In genomic region chr10:96454857-96455256, GRCm38 (mm10) we compare ENCODE assay signal across 28 mouse cellular contexts.
A peak's percentile ranks its signal among the peaks of the same experiment; 100 is the strongest.
DNase-seq lines count a peak whose midpoint lies in the region; ATAC-seq and TF ChIP-seq lines count a peak whose summit lies in the region.
"Had no signal": no experiment of that assay in that cellular context is flagged by ENCODE, and none has a peak within 500 bp of the region (broad histone marks: within the 10 kb centered on the region; RNA-seq: fewer than 3 reads in every experiment).

No protein-coding gene starts in this region.

- ATAC-seq in hindbrain, postnatal 0 days, result no peak
- ATAC-seq in hindbrain, embryonic 12.5 days (ENCODE audit: low FRiP score), result no peak
- ATAC-seq in limb, embryonic 13.5 days (ENCODE audit: low FRiP score, low read depth), result peak; percentile 51; the same call in 1 of the 2 replicates
- ATAC-seq: activated CD4-positive, CD25-positive, alpha-beta regulatory T cell, adult 4 months; CD4-positive, CD25-positive, alpha-beta regulatory T cell, adult 4 months; forebrain, embryonic 14.5 days; forebrain, embryonic 16.5 days; Patski had no signal

- H3K9me3 ChIP-seq in hindbrain, postnatal 0 days (ENCODE audit: low read length), result no peaks in the 10 kb centered on the region
- peaks cover 6% of the 10 kb centered on the region; the same call in 1 of the 2 replicates for H3K9me3 ChIP-seq in hindbrain, embryonic 12.5 days (replicated peaks)
- H3K9me3 ChIP-seq in limb, embryonic 13.5 days, result 0 out of 2 replicates have a peak, but pooled peaks cover 6% of the 10 kb centered on the region
- no peaks in the 10 kb centered on the region for H3K9me3 ChIP-seq in limb, embryonic 10.5 days (replicated peaks)
- H3K9me3 ChIP-seq: embryonic facial prominence, embryonic 15.5 days had no signal

- H3K4me1 ChIP-seq in hindbrain, postnatal 0 days (ENCODE audit: insufficient read depth, low read length), result no peaks in the 10 kb centered on the region
- H3K4me1 ChIP-seq in hindbrain, embryonic 12.5 days, result no peaks in the 10 kb centered on the region
- H3K4me1 ChIP-seq in limb, embryonic 13.5 days, result 0 out of 2 replicates have a peak, but pooled peaks cover 2% of the 10 kb centered on the region
- H3K4me1 ChIP-seq in limb, embryonic 10.5 days, result 0 out of 2 replicates have a peak, but pooled peaks cover 4% of the 10 kb centered on the region
- H3K4me1 ChIP-seq: forebrain, embryonic 12.5 days had no signal

- H3K27me3 ChIP-seq in hindbrain, postnatal 0 days (ENCODE audit: insufficient read depth, low read length), result no peaks in the 10 kb centered on the region
- no peaks in the 10 kb centered on the region for H3K27me3 ChIP-seq in hindbrain, embryonic 12.5 days
- H3K27me3 ChIP-seq in limb, embryonic 13.5 days, result no peaks in the 10 kb centered on the region
- no peaks in the 10 kb centered on the region for H3K27me3 ChIP-seq in limb, embryonic 10.5 days (ENCODE audit: low read depth, poor library complexity, severe bottlenecking)
- H3K27me3 ChIP-seq: CH12.LX; embryonic facial prominence, embryonic 13.5 days; embryonic facial prominence, embryonic 15.5 days; forebrain, embryonic 12.5 days; Patski had no signal

- H3K4me2 ChIP-seq in hindbrain, postnatal 0 days (ENCODE audit: low read depth, low read length), result no peak overlapping the region
- H3K4me2 ChIP-seq in hindbrain, embryonic 12.5 days (replicated peaks), result no peak overlapping the region
- H3K4me2 ChIP-seq in limb, embryonic 13.5 days (replicated peaks), result no peak overlapping the region
- H3K4me2 ChIP-seq: embryonic facial prominence, embryonic 13.5 days; embryonic facial prominence, embryonic 15.5 days; forebrain, embryonic 12.5 days had no signal

- no peak for TF ChIP-seq CTCF in hindbrain, postnatal 0 days (IDR thresholded peaks at IDR 0.05; ENCODE audit: low read depth)

- no peak overlapping the region for H3K4me3 ChIP-seq in hindbrain, postnatal 0 days (ENCODE audit: low read length)
- no peak overlapping the region for H3K4me3 ChIP-seq in hindbrain, embryonic 12.5 days
- no peak overlapping the region for H3K4me3 ChIP-seq in limb, embryonic 13.5 days
- no peak overlapping the region for H3K4me3 ChIP-seq in limb, embryonic 10.5 days
- H3K4me3 ChIP-seq: embryonic facial prominence, embryonic 13.5 days; embryonic facial prominence, embryonic 15.5 days; erythroblast, embryonic 14.5 days; forebrain, embryonic 10.5 days; forebrain, embryonic 12.5 days had no signal

- no peak overlapping the region for H3K27ac ChIP-seq in hindbrain, postnatal 0 days
- no peak overlapping the region for H3K27ac ChIP-seq in hindbrain, embryonic 12.5 days
- no peak overlapping the region for H3K27ac ChIP-seq in limb, embryonic 13.5 days
- H3K27ac ChIP-seq in limb, embryonic 10.5 days, result no peak overlapping the region
- H3K27ac ChIP-seq: embryonic facial prominence, embryonic 13.5 days; embryonic facial prominence, embryonic 15.5 days; forebrain, embryonic 10.5 days; forebrain, embryonic 12.5 days had no signal

- WGBS in hindbrain, postnatal 0 days, result 83% methylated on average over 6 of the region's 6 CpGs
- 92% methylated on average over 6 of the region's 6 CpGs for WGBS in hindbrain, embryonic 12.5 days
- 77% methylated on average over 6 of the region's 6 CpGs for WGBS in limb, embryonic 13.5 days
- WGBS in limb, embryonic 10.5 days, result 93% methylated on average over 6 of the region's 6 CpGs

- no peak overlapping the region for H3K9ac ChIP-seq in hindbrain, postnatal 0 days (replicated peaks; ENCODE audit: low read length)
- no peak overlapping the region for H3K9ac ChIP-seq in hindbrain, embryonic 12.5 days
- H3K9ac ChIP-seq in limb, embryonic 13.5 days, result no peak overlapping the region
- H3K9ac ChIP-seq: embryonic facial prominence, embryonic 13.5 days; embryonic facial prominence, embryonic 15.5 days; forebrain, embryonic 12.5 days had no signal

- no peaks in the 10 kb centered on the region for H3K36me3 ChIP-seq in hindbrain, postnatal 0 days (ENCODE audit: insufficient read depth, low read length)
- no peaks in the 10 kb centered on the region for H3K36me3 ChIP-seq in hindbrain, embryonic 12.5 days
- no peaks in the 10 kb centered on the region for H3K36me3 ChIP-seq in limb, embryonic 13.5 days
- no peaks in the 10 kb centered on the region for H3K36me3 ChIP-seq in limb, embryonic 10.5 days
- H3K36me3 ChIP-seq: embryonic facial prominence, embryonic 13.5 days; embryonic facial prominence, embryonic 15.5 days; forebrain, embryonic 10.5 days; forebrain, embryonic 12.5 days; G1E had no signal

- DNase-seq in cerebellum, postnatal 10 days, result peak; percentile 14 to 25
- no peak for DNase-seq in cerebellum, postnatal 25 days
- peak; percentile 6 for DNase-seq in hindbrain, postnatal 0 days (ENCODE audit: low spot score)
- no peak for DNase-seq in limb, embryonic 10.5 days (ENCODE audit: low spot score)
- no peak for DNase-seq in right cerebral cortex, postnatal 4 days
- DNase-seq: adrenal gland, adult 8-10 months; adrenal gland, postnatal 25 days; B cell, adult 2 months; cerebellum, adult 11 months; cerebellum, adult 18-20 months; cerebellum, adult 8-10 months; cerebellum, adult 9-11 months; cerebellum, postnatal 36 days; embryo, embryonic 11 days had no signal

Comparison
In these comparisons a context has a peak if more than half of its experiments do, and no peak if none do; other contexts are left out.
1. DNase-seq: peak in cerebellum, postnatal 10 days (2 of 2) and hindbrain, postnatal 0 days (single experiment); none in cerebellum, postnatal 25 days (0 of 2), limb, embryonic 10.5 days (single experiment) and right cerebral cortex, postnatal 4 days (single experiment).